Mouse (Mus musculus): ENCODE results near the gene Ush1c. TPM values are rescaled to one million over a fixed set of nuclear protein-coding genes. Genes with fewer than 3 reads are reported as not detected.

Ush1c gene
- total and polyA plus RNA-seq, 3 experiments: not detected

GRCm38 (mm10) chr7:46280896-46281295, 42.6 kb upstream of the Ush1c start:
- Histone ChIP-seq H3K27ac (ENCODE audit: control insufficient read depth, low read depth, low read length) (no peak overlapping the region), H3K4me3 (ENCODE audit: control insufficient read depth in 1 of 2, insufficient read depth in 1 of 2, low read depth in 2 of 2, low read length in 2 of 2) (no peak overlapping the region), H3K79me2 (ENCODE audit: control insufficient read depth, insufficient read depth, low read length, poor library complexity) (no peaks in the 10 kb centered on the region), H3K9me3 (replicated peaks; ENCODE audit: insufficient read depth, low read length) (no peaks in the 10 kb centered on the region), H3K36me3 (ENCODE audit: control insufficient read depth in 1 of 2, insufficient read depth in 2 of 2, low read length in 2 of 2) (no peaks in the 10 kb centered on the region), H3K9ac (ENCODE audit: control insufficient read depth, low read depth, low read length, poor library complexity, severe bottlenecking) (no peak overlapping the region), H3K27me3 (ENCODE audit: control insufficient read depth in 1 of 2, insufficient read depth in 2 of 2, low read length in 2 of 2) (no peaks in the 10 kb centered on the region), H3K4me1 (ENCODE audit: control insufficient read depth in 1 of 2, insufficient read depth in 2 of 2, low read length in 2 of 2) (no peaks in the 10 kb centered on the region)
- no peak for TF ChIP-seq MAFK (IDR thresholded peaks at IDR 0.05; ENCODE audit: borderline replicate concordance, low read depth, low read length)
- no peak for TF ChIP-seq POLR2AphosphoS2 (IDR thresholded peaks at IDR 0.05; ENCODE audit: low read length)
- no peak for TF ChIP-seq POLR2AphosphoS5 (IDR thresholded peaks at IDR 0.05; ENCODE audit: borderline replicate concordance, low read depth, low read length)
- no peak for TF ChIP-seq HCFC1 (IDR thresholded peaks at IDR 0.05; ENCODE audit: low read depth, low read length)
- DNase-seq (ENCODE audit: low read depth, low spot score): no peak

DNA sequence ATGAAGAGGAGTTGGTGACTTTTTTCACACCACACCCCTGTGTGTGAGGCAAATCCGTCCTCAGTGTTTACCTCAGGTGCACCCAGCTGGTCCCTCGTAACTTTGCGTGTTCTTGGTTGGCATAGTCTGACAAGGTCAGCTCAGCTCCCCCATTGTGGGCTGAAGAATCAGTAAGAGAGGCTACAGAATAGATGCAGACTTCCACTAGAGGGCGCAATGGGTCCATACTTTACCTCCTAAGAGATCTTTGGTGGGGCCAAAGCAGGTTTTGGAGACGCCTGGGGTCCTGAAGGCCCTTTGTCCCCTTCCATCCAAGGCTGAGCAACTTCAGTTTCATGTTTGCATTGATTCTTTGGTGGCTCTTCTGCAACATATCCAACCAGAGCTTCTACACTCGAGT, 41.6 kb upstream of the Ush1c start:
- DNase-seq (ENCODE audit: low read depth, low spot score): peak; percentile 73
- Histone ChIP-seq H3K36me3 (ENCODE audit: control insufficient read depth in 1 of 2, insufficient read depth in 2 of 2, low read length in 2 of 2) (no peaks in the 10 kb centered on the region), H3K4me1 (ENCODE audit: control insufficient read depth in 1 of 2, insufficient read depth in 2 of 2, low read length in 2 of 2) (no peaks in the 10 kb centered on the region), H3K4me3 (ENCODE audit: control insufficient read depth in 1 of 2, insufficient read depth in 1 of 2, low read depth in 2 of 2, low read length in 2 of 2) (no peak overlapping the region), H3K9ac (ENCODE audit: control insufficient read depth, low read depth, low read length, poor library complexity, severe bottlenecking) (no peak overlapping the region), H3K79me2 (ENCODE audit: control insufficient read depth, insufficient read depth, low read length, poor library complexity) (no peaks in the 10 kb centered on the region), H3K27me3 (ENCODE audit: control insufficient read depth in 1 of 2, insufficient read depth in 2 of 2, low read length in 2 of 2) (no peaks in the 10 kb centered on the region), H3K27ac (ENCODE audit: control insufficient read depth, low read depth, low read length) (no peak overlapping the region), H3K9me3 (replicated peaks; ENCODE audit: insufficient read depth, low read length) (no peaks in the 10 kb centered on the region)
- TF ChIP-seq RAD21 (IDR thresholded peaks at IDR 0.05; ENCODE audit: low read depth, low read length) (peak; percentile 79), MAFK (IDR thresholded peaks at IDR 0.05; ENCODE audit: borderline replicate concordance, low read depth, low read length) (no peak), SIN3A (IDR thresholded peaks at IDR 0.05; ENCODE audit: low read length) (no peak), MYB (IDR thresholded peaks at IDR 0.05; ENCODE audit: low read depth, low read length) (no peak), BHLHE40 (IDR thresholded peaks at IDR 0.05; ENCODE audit: borderline replicate concordance, low read depth, low read length) (no peak), USF2 (IDR thresholded peaks at IDR 0.05; ENCODE audit: borderline replicate concordance in 1 of 2, insufficient read depth in 1 of 2, low read depth in 1 of 2, low read length in 2 of 2) (no peak), ZC3H11A (IDR thresholded peaks at IDR 0.05; ENCODE audit: low read depth, low read length) (peak; percentile 62), EP300 (IDR thresholded peaks at IDR 0.05; ENCODE audit: low read depth in 1 of 2, low read length in 2 of 2) (no peak), MXI1 (IDR thresholded peaks at IDR 0.05; ENCODE audit: low read depth, low read length) (no peak), SMC3 (IDR thresholded peaks at IDR 0.05; ENCODE audit: low read depth, low read length) (peak; percentile 74), JUND (IDR thresholded peaks at IDR 0.05; ENCODE audit: low read depth, low read length) (no peak), MYC (IDR thresholded peaks at IDR 0.05; ENCODE audit: low read depth, low read length) (no peak), POLR2A (IDR thresholded peaks at IDR 0.05; ENCODE audit: control insufficient read depth in 1 of 2, insufficient read depth in 1 of 2, low read depth in 1 of 2, low read length in 2 of 2, poor library complexity in 1 of 2) (no peak), NRF1 (IDR thresholded peaks at IDR 0.05; ENCODE audit: insufficient read depth, low read depth, low read length, poor library complexity, severe bottlenecking) (no peak), TCF12 (IDR thresholded peaks at IDR 0.05; ENCODE audit: low read depth, low read length) (no peak), ETS1 (IDR thresholded peaks at IDR 0.05; ENCODE audit: low read depth, low read length) (no peak), CTCF (IDR thresholded peaks at IDR 0.05 in 2 of 3, conservative IDR thresholded peaks at IDR 0.05 in 1 of 3; ENCODE audit: control insufficient read depth in 1 of 3, insufficient read depth in 1 of 3, low read depth in 2 of 3, low read length in 3 of 3, poor library complexity in 1 of 3, severe bottlenecking in 1 of 3) (peak; percentile 57 to 73 (median 67)), MAZ (IDR thresholded peaks at IDR 0.05; ENCODE audit: low read depth, low read length) (no peak)
